Mouse (Mus musculus) layer of hippocampus, postnatal 25 days (tissue): ENCODE results near the gene Eva1c. TPM values are rescaled to one million over a fixed set of nuclear protein-coding genes. Genes with fewer than 3 reads are reported as not detected.
A peak's percentile ranks its signal among the peaks of the same experiment; 100 is the strongest.

Experiments used
- DNase-seq, 2 experiments: peaks; one replicate each; pipeline ENCODE4 v3.0.0; 2022; ENCODE audit warnings: mixed read lengths in 2 of 2, low spot score in 1 of 2; ENCODE audit errors: extremely low spot score in 1 of 2
- total RNA-seq, 2 experiments: library from RNA; stranded (reverse); gene quantifications; 2 replicates each; pipeline ENCODE4 v1.2.3; 2021

Gene Eva1c
- total RNA-seq: 1 to 10 TPM; 1.6 TPM

DNA sequence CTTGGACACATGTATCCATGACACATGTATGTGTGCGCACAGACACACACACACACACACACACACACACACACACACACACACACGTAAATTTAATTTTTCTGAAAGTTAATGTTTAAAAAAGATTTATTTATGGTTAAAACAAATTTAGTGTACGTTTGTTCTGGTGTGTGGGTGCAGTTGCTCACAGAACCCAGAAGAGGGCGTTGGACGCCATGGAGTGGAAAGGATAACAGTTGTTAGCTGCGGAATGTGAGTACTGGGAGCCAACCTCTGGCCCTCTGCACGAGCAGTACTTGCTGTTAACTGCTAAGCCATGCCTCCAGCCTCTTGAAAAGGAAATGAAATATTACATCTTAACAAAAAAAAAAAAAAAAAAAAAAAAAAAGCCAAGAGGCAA is at the start of gene Eva1c:
Eva1c (plus strand) TSS at position 263 of the 400 bp plus-strand sequence.
- no peak for DNase-seq

DNA sequence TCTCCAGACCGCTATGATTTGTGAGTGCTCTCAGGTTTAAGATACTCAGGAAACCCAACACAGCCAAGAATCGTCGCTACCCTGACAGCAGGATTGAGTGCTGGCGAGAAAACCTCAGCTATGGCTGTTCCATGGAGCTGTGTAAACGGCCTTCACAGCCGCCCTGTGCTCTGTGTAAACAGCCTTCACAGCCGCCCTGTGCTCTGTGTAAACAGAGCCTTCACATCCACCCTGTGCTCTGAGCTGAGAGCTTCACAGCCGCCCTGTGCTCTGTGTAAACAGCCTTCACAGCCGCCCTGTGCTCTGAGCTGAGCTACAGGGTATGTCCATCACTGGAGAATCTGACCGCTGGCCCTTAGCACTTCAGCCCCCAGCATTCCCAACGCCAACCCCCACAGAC is 46.7 kb upstream of the Eva1c start:
- DNase-seq: no peak

DNA sequence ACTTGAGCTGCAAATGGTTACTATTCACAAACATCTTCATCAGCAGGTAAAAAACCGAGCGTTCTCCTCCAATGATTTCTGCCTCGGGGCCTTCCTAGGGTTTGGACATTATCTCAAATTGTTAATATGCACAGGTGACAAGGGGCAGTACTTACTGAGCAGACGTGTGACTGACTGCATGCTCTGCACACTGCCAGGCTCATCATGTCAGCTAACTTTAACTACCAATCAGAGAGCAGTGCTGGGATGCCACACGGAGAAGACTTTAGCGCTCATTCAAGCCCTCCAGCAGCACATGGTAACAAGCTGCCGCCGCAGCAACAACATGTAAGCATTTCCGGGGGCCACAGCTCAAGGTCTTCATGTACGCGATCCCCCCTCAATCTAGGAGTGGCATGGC is 43.2 kb upstream of the Eva1c start:
- no peak for DNase-seq

DNA sequence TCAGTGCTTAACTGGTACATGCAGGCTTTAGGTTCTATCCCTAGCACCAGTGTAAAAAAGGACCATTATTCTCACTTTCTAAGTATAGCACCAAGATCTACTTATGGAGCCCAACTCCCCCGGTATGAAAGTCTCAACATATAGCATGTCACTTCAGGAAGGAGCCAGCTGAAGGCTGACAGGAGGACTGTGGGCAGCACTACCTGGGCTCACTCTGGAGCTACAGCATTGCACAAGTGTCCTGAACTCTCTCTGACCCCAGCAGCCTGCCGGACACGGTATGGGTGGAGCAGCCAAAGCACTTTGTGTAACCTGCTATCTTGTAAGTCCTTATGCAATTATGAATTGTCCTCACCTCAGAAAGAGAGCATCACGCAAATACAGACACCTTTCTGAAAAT is 41.3 kb upstream of the Eva1c start:
- no peak for DNase-seq

DNA sequence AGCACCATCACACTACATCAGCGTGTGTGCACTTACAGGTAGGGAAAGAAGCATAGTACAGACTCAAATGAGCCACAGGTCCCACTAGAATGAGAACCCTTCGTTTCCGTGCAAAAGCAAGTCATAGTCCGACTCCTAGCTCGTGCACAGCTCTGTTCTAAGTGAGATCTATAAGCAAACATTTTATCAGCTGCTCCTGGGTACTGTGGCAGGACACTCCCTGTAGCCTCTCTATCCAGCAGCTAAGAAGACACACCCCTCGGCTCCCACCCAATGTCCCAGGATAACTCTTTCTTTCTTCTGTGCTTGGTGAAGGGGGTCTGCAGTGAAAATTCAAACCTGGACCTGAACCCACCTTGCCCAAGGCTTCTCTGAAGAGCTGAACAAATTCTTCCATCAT is 37.9 kb upstream of the Eva1c start:
- no peak for DNase-seq

DNA sequence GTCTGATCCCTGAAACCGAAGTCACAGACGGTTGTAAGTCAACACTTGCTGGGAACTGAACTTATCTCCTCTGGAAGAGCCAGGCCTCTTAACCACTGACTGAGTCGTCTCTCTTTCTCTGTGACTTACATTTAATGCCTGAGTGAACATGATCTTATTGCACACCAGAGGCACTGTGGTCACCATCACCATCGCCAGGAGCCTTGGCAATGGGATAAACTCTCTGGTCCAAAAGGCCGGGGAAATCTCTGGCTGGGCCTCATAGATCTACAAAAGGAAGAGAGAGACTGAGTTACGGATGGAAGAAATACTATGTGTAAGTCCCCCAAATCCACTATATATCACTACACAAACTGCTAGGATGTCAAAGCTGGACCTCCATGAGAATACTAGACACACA is 35.6 kb upstream of the Eva1c start:
- no peak for DNase-seq

DNA sequence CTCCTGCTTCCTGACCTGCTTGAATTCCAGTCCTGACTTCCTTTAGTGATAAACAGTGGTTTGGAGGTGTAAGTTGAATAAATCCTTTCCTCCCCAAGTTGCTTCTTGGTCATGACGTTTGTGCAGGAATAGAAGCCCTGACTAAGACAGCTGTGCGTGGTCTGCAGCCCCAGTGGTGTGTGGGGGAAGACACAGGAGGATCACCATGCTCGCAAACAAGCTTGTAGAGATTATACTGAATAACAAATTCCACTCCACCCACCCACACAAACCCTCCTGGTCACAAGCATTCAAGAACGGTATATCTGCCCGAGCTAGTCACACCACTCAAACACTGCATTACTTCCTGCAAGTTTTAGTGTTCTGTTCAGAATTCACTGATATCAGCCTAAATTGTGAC is 34.5 kb upstream of the Eva1c start:
- DNase-seq: no peak

DNA sequence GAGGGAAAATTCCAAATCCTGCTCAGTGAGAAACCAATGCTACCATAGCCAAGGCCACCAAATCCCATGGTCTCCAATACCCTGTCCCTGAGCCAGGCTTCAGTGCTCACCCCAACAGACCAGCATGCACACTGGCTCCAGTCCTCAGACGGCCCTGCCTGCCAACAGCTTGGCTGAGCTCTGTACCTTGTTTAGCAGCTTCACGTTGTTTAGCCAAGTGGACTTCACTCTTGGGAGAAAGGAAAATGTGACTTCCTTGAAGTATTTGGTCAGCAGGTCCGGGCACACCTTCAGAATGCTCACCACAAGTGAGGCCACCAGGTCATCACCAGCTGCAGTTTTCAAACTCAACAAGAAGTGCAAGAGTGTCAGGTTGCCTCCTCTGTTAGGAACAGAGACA is 34.0 kb upstream of the Eva1c start:
- DNase-seq: no peak

DNA sequence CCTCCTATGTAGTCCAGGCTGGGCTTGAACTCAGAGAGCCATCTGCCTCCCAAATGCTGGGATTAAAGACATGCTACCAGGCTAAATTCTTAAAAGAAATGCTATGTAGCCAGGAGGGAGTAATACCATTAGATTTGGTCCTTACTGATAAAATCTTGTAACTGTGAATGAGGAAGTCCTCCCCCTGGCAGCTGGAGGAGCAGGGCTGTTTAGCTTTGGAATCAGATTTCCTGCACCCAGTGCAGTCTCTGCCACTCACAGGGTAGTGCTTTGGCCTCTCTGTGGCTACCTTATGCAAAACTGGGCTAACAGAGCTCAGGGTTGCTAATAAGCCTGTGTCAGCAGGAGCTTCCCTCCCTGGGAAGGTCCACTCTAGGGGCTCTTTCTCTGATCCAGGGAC is 31.8 kb upstream of the Eva1c start:
- no peak for DNase-seq

DNA sequence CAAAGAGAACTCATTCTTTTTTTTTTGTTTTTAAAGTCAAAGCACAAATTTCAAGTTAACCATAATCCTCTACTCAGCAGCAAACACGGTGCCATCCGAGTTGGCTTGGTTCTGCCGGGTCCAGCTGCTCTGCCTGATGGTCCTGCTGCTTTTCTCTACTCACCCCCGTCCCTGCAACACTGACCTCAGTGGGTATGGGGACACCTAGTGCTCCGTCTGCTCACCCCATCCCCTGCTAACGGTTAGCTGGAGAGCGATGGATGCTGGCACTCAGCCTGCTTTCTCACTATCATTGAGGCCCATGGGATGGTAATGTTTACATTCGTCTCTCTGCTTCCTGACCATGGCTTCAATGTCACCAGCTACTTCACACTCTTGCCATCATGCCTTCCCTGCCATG is 28.1 kb upstream of the Eva1c start:
- no peak for DNase-seq

DNA sequence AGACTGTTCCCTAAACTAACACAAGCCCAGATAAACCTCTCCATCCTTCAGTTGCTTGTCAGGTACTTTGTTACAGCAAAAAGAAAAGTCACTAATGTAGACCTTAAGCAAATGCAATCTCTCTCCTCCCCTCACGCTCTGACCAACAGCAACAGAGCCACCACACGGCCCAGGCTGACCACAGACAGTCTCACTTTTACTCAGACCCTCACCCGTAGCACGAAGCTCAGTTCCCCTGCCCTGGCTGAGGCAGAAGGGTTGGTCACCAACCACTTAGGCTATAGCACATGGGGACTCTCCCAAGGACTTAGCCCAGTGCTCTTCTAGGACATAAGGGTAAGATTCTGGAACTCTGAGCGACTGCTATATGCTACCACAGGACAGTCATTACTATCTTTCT is 27.7 kb upstream of the Eva1c start:
- no peak for DNase-seq

DNA sequence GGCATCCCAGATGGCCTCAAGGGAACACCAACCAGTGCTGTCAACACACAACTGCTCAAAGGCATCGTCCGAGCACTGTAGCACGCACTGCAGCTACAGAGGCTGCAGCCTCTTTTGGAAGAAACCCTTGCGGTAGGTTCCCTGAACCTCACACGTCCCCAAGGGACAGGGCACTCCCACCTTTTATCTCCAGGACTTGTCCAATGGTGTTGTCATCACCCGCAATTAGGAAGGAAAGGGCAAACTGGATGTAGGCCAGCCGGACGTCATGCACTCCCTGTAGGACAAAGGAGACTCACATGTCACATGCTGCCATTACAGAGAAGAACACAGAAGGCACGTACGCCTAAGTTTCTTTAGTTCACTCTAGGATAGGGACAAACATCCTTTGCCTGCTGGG is 26.7 kb upstream of the Eva1c start:
- DNase-seq: no peak

DNA sequence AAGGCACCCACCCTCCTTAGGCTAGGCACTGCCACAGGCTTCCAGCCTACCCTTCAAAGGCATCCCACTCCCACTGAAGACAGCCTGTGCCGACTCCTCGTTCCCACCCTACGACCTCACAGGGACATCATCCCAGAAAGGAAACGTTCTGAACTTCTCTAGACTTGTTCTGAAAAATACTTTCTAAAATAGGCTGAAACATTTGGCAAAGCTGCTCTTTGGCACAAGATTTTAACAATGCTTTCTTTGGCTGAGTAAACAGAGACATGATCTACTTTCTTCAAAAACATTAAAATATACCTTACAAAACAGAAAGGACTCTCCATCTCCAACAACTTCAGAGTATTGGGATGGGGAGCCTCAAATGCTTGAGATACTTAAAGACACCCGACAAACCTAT is 25.3 kb upstream of the Eva1c start:
- no peak for DNase-seq

DNA sequence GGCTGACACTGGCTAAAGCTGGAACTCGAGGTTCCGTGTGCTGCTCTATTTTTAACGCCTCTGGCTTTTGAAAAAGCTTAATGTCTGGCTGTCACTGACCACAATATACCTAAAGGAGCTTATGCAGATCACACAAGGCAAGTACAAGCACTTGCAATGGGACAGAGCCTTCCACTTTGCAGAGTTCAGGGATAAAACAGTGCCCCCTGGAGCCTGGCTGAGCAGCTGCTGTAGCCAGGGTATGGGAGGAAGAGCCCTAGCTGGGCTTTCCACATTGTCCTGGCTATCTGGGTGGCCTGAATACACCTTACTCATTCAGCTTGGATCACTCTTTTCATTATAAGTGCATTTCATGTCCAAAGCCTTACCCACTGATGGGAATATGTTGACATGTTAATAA is 24.6 kb upstream of the Eva1c start:
- DNase-seq: no peak

DNA sequence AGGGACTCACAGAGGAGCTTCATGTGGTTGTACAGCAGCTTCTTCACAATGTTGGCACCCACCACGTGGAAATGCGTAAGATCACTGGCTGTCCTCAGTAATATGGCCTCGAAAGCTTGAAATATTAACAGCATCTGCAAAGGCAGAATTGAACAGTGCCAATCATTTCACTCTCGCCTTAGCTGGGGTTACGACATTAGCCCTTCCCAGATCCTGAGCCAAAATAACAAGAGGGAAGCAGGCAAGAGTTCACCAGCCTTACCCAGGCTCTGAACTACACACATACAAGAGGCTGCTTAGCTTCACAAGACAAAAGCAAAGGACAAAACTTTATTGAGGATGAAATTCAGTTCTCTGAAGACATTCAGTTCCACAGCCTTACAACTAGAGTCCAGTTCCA is 22.1 kb upstream of the Eva1c start:
- no peak for DNase-seq

DNA sequence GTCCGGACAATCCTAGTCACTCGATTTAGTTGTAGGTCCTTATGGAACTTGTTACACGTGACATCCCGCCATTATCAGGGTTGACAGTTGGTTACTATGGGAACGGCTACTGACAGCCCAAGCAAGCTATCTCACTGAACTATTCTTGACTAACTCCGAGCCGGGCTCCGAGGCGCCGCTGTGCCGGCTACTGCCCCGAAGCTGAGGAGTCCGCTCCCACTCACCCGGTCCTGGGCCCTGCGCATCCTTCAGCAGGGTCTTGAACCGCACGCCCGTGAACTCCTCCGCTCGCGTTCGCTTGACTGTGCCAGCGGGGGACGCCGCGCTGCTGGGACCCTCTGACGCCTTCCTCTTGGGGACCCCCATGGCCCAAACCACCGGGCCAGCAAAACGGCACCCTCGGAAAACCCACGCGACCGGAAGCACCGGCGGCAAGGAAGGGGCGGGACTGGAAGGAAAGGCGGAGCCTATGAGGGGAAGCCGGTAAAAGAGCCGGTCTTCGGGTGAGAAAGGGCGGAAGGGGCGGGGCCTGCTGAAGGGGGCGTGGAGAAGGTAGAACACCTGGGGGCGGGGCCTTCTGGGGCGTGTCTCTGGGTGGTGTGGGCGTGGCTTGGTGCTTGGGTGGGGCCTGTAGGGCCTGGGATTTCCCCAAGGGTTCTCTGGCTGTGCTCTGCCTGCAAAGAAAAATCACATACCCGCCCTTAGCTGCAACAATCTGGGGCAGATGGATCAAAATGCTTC is 16.4 kb upstream of the Eva1c start, which contains the start of gene Urb1:
Urb1 (minus strand) TSS at position 439 of the 741 bp plus-strand sequence.
- DNase-seq: peak; percentile 94 to 97

DNA sequence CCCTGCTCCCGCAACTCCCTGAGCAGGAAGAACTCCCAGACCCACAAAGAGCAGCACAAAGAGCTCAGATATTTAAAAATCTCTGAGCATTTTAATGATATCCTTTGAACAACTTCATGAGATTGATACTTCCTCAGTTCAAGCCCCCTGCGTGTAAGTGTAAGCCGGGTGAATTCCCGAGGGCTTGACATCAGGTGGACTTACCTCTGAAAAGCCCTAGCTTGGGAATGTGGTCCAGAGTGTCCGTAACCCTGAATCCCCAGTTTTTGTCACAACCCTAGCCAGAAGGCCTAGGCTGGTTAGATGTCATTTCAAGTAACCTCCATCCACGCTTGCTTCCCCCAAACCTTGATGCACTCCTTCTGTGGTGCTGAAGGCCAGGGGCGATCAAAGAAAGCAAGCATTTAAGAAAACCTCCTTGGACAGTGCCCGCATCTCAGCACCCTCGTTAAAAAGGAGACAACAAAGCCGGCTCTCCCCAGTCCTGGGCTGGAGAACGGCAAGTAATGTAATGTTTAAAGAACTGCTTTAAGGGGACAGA is 15.7 kb upstream of the Eva1c start:
- DNase-seq: no peak

DNA sequence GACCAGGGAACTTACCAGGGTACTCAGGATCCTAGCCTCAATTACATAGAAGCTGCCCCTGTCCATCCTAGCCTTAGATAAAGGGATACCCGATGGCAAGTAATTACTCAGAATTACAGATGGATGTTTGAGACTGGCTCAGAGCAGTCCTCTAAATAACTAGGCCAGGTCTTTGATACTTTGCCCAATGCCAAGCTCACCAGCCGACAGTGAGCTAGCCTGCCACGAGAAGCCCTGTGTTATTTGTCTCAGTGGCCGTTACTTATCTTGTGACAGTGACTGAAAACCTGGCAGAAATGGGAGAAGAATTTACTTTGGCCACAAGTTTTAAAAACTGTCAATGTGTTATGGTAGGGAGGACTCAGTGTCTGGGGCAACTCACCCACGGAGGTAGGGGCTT is 14.4 kb upstream of the Eva1c start:
- no peak for DNase-seq

DNA sequence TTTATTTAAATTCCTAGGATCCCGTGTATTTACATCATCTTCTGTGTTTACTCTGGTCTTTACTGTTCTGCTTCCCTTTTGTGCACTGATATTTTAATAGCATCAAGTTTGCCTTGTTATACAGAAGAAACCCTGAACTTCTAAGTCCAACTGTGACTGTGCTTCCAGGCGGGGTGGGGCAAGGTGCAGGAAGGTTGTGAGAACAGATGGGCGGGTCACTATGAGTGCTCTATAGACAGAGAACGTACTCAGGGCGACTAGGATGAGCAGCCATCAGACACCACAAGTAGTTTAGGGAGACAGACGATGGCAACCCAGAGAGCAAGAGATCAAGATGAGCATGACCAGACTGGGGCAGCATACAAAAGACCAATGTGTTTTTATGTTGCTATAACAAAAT is 6.2 kb upstream of the Eva1c start:
- DNase-seq: no peak

DNA sequence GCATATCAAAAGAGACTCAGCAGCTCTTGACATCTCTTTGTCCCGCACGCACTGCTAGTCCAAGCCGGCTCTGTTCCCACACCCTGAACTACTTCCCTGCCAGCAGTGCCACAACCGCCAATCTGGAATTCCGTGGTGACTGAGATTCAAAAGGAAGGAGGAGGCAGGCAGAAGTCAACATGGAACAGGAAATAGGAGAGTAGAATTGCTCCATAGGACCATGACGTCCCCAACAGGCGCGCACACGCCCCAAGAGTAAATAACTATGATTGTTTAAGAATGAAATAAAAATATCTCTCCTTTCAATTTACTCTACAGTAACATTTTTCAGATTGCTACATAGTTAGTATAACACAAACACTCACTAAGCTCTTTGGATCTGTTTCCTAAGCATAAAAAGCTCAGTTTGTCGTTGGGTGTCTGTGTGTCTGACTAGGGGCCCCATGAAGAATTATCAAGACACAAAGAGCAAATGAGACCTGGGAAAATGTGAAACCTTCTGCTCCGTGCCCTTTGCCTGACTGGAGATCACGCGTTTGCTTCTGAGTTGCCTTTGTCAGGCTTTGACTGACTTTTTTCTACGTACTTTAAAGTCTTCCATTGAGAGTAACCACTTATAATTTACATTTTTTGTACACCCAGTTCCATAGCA is 5.3 kb upstream of the Eva1c start:
- DNase-seq: no peak

DNA sequence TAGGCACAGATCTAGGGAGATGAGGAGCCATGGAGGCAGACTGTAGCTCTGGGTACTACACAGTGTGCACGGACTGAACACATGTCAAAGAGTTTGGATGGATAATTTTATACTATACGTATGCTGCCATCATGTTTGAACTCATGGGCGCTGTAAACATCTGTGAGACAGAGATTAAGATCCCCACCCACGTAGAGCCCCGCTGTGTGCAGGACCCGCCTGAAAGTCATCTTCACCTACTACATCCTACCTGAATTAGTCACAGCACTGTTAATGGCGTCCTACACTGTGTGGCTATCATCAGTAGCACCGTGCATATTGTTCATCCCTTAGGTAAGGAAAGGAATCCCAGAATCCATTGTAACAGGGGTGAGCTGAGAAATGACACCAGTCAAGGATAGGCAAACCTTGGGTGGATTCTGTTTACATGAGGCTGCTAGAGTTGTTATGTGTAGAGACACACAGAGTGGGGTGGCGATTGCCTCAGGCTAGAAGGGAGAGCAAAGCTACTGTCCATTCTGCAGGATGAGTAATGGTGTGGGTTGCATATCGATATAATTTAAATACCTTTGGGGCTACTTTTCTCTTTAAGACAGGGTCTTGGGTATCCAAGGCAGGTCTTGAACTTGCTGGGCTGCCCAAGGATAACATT is 4.1 kb upstream of the Eva1c start:
- DNase-seq: no peak

DNA sequence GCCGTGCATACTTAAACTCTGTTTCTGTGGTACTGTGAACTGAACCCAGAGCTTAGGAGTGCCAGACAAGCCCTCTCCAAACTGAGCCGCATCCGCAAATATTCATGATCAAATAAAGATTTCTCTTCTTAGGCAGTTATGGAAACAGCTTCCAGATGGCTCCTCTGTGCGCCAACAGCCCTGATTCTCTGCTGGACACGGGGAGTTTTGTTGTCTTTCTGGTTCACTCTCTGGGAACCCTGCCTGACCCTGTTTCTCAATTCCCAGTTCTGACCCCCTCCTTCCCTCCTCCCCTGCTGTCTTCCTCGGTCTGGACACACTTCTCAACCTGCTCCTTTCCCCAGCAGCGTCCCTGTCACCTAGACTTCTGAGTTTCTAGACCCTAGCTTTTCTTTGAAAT is 3.5 kb upstream of the Eva1c start:
- no peak for DNase-seq
